Mouse (Mus musculus): Measurements from ENCODE around the gene H2afj. TPM values are rescaled to one million over a fixed set of nuclear protein-coding genes. Genes with fewer than 3 reads are reported as not detected.
A peak's percentile ranks its signal among the peaks of the same experiment; 100 is the strongest.
"Not testable (repeated sequence)": the region's sequence is repeated elsewhere in the genome, so short reads cannot be mapped to it uniquely, and the experiment has no call there.

Gene H2afj
- 10 to 100 TPM; 64.1 to 73.0 TPM for total RNA-seq (2021)
- long read RNA-seq, transcript H2afj-201 (1 exons, 1,831 nt): major isoform, 78 of 80 reads
- long read RNA-seq, partial matches to known transcripts: 0 of 80 reads
- long read RNA-seq, other reads (novel, unspliced or antisense): 0 of 80 reads

- DNase-seq (ENCODE audit: low spot score in 2 of 2): peak; percentile 97 to 99
These were observed at the start of gene H2afj for GRCm38 (mm10) chr6:136808014-136808417. TSS of gene H2afj (plus strand) at chr6:136808244.

GRCm38 (mm10) chr6:136763912-136764311 lies 44.1 kb upstream of the H2afj start:
- peak in 1 of 2 experiments; percentile 10 for DNase-seq (ENCODE audit: low spot score in 2 of 2)

- DNase-seq (ENCODE audit: low spot score in 2 of 2): no peak
These were observed 38.9 kb upstream of the H2afj start for GRCm38 (mm10) chr6:136769143-136769542.

GRCm38 (mm10) chr6:136769859-136770258 lies 38.2 kb upstream of the H2afj start:
- no peak for DNase-seq (ENCODE audit: low spot score in 2 of 2)

GRCm38 (mm10) chr6:136776392-136776791 lies 31.7 kb upstream of the H2afj start:
- no peak for DNase-seq (ENCODE audit: low spot score in 2 of 2)

GRCm38 (mm10) chr6:136781377-136781986 lies 26.6 kb upstream of the H2afj start, which contains the start of gene Gucy2c:
TSS of gene Gucy2c (minus strand) at chr6:136781765.
- DNase-seq (ENCODE audit: low spot score in 2 of 2): no peak

- no peak for DNase-seq (ENCODE audit: low spot score in 2 of 2)
These were observed 25.9 kb upstream of the H2afj start for GRCm38 (mm10) chr6:136782146-136782545.

GRCm38 (mm10) chr6:136782761-136783160 lies 25.3 kb upstream of the H2afj start:
- peak; percentile 21 to 54 for DNase-seq (ENCODE audit: low spot score in 2 of 2)

GRCm38 (mm10) chr6:136789391-136789971 lies 18.6 kb upstream of the H2afj start:
- no peak for DNase-seq (ENCODE audit: low spot score in 2 of 2)

GRCm38 (mm10) chr6:136792884-136793758 lies 14.9 kb upstream of the H2afj start:
- DNase-seq (ENCODE audit: low spot score in 2 of 2): no peak

GRCm38 (mm10) chr6:136793831-136794525 lies 14.1 kb upstream of the H2afj start:
- DNase-seq (ENCODE audit: low spot score in 2 of 2): no peak

- DNase-seq (ENCODE audit: low spot score in 2 of 2): no peak
These were observed 12.9 kb upstream of the H2afj start for GRCm38 (mm10) chr6:136795110-136795509.

GRCm38 (mm10) chr6:136795850-136796249 lies 12.2 kb upstream of the H2afj start:
- DNase-seq (ENCODE audit: low spot score in 2 of 2): no peak

- DNase-seq (ENCODE audit: low spot score in 2 of 2): not testable (repeated sequence)
These were observed 10.0 kb upstream of the H2afj start for GRCm38 (mm10) chr6:136797874-136798693.

GRCm38 (mm10) chr6:136800710-136801109 lies 7.3 kb upstream of the H2afj start:
- no peak for DNase-seq (ENCODE audit: low spot score in 2 of 2)

GRCm38 (mm10) chr6:136801274-136801673 lies 6.8 kb upstream of the H2afj start:
- DNase-seq (ENCODE audit: low spot score in 2 of 2): no peak

GRCm38 (mm10) chr6:136803093-136803738 lies 4.8 kb upstream of the H2afj start:
- DNase-seq (ENCODE audit: low spot score in 2 of 2): no peak

GRCm38 (mm10) chr6:136803739-136804633 lies 4.1 kb upstream of the H2afj start, which contains the start of gene Hist4h4:
TSS of gene Hist4h4 (minus strand) at chr6:136804415.
- DNase-seq (ENCODE audit: low spot score in 2 of 2): peak; percentile 93 to 99

Data from layer of hippocampus, adult 18-20 months (tissue).